Mouse (Mus musculus): ENCODE data around the gene Alg12. TPM values are rescaled to one million over a fixed set of nuclear protein-coding genes. Genes with fewer than 3 reads are reported as not detected.

The Alg12 gene
- polyA plus RNA-seq, 1 experiment from 2014 or later = 13.3 TPM

GRCm38 (mm10) chr15:88856613-88857012, 37.5 kb upstream of the Alg12 start:
- Histone ChIP-seq H3K27me3 (ENCODE audit: control insufficient read depth, insufficient read depth, low read length) (no peaks in the 10 kb centered on the region), H3K9ac (ENCODE audit: low read length) (no peak overlapping the region), H3K36me3 (ENCODE audit: control insufficient read depth, insufficient read depth, low read length) (no peaks in the 10 kb centered on the region), H3K9me3 (ENCODE audit: control insufficient read depth, low read length) (no peaks in the 10 kb centered on the region), H3K27ac (ENCODE audit: low read depth, low read length) (no peak overlapping the region), H3K4me1 (ENCODE audit: control insufficient read depth, insufficient read depth, low read length) (no peaks in the 10 kb centered on the region), H3K4me2 (ENCODE audit: low read depth) (no peak overlapping the region), H3K4me3 (ENCODE audit: low read depth, low read length) (no peak overlapping the region)
- no peak for DNase-seq (ENCODE audit: low spot score)
- ATAC-seq (ENCODE audit: insufficient read depth, low FRiP score, low TSS enrichment) = no peak
- 80% methylated on average over 5 of the region's 5 CpGs for WGBS

GRCm38 (mm10) chr15:88855896-88856417, 36.8 kb upstream of the Alg12 start:
- Histone ChIP-seq H3K9ac (ENCODE audit: low read length) (no peak overlapping the region), H3K27me3 (ENCODE audit: control insufficient read depth, insufficient read depth, low read length) (no peaks in the 10 kb centered on the region), H3K4me2 (ENCODE audit: low read depth) (no peak overlapping the region), H3K36me3 (ENCODE audit: control insufficient read depth, insufficient read depth, low read length) (no peaks in the 10 kb centered on the region), H3K27ac (ENCODE audit: low read depth, low read length) (no peak overlapping the region), H3K9me3 (ENCODE audit: control insufficient read depth, low read length) (no peaks in the 10 kb centered on the region), H3K4me1 (ENCODE audit: control insufficient read depth, insufficient read depth, low read length) (no peaks in the 10 kb centered on the region), H3K4me3 (ENCODE audit: low read depth, low read length) (no peak overlapping the region)
- DNase-seq (ENCODE audit: low spot score) (no peak), ATAC-seq (ENCODE audit: insufficient read depth, low FRiP score, low TSS enrichment) (no peak)
- WGBS = 77% methylated on average over 6 of the region's 6 CpGs

- no peak overlapping the region for H3K4me3 ChIP-seq (ENCODE audit: low read depth, low read length)
- no peaks in the 10 kb centered on the region for H3K36me3 ChIP-seq (ENCODE audit: control insufficient read depth, insufficient read depth, low read length)
- H3K9me3 ChIP-seq (ENCODE audit: control insufficient read depth, low read length) = no peaks in the 10 kb centered on the region
- H3K4me2 ChIP-seq (ENCODE audit: low read depth) = no peak overlapping the region
- no peak for DNase-seq (ENCODE audit: low spot score)
- H3K27ac ChIP-seq (ENCODE audit: low read depth, low read length) = no peak overlapping the region
- H3K4me1 ChIP-seq (ENCODE audit: control insufficient read depth, insufficient read depth, low read length) = no peaks in the 10 kb centered on the region
- no peak for ATAC-seq (ENCODE audit: insufficient read depth, low FRiP score, low TSS enrichment)
- no peak overlapping the region for H3K9ac ChIP-seq (ENCODE audit: low read length)
- WGBS = 76% methylated on average over 14 of the region's 15 CpGs
- no peaks in the 10 kb centered on the region for H3K27me3 ChIP-seq (ENCODE audit: control insufficient read depth, insufficient read depth, low read length)
Observed at GRCm38 (mm10) chr15:88854969-88855830, 36.1 kb upstream of the Alg12 start.

GRCm38 (mm10) chr15:88854119-88854968, 35.2 kb upstream of the Alg12 start:
- no peak for ATAC-seq (ENCODE audit: insufficient read depth, low FRiP score, low TSS enrichment)
- H3K27ac ChIP-seq (ENCODE audit: low read depth, low read length) = no peak overlapping the region
- WGBS = 77% methylated on average over 6 of the region's 6 CpGs

GRCm38 (mm10) chr15:88853106-88853505, 34.0 kb upstream of the Alg12 start:
- Histone ChIP-seq H3K4me2 (ENCODE audit: low read depth) (no peak overlapping the region), H3K9ac (ENCODE audit: low read length) (no peak overlapping the region), H3K27ac (ENCODE audit: low read depth, low read length) (no peak overlapping the region), H3K4me1 (ENCODE audit: control insufficient read depth, insufficient read depth, low read length) (no peaks in the 10 kb centered on the region), H3K27me3 (ENCODE audit: control insufficient read depth, insufficient read depth, low read length) (no peaks in the 10 kb centered on the region), H3K36me3 (ENCODE audit: control insufficient read depth, insufficient read depth, low read length) (no peaks in the 10 kb centered on the region), H3K9me3 (ENCODE audit: control insufficient read depth, low read length) (no peaks in the 10 kb centered on the region), H3K4me3 (ENCODE audit: low read depth, low read length) (no peak overlapping the region)
- WGBS = 90% methylated on average over 9 of the region's 9 CpGs
- DNase-seq (ENCODE audit: low spot score) (no peak), ATAC-seq (ENCODE audit: insufficient read depth, low FRiP score, low TSS enrichment) (no peak)

More at GRCm38 (mm10) chr15:88854119-88854968, 35.2 kb upstream of the Alg12 start:
- no peaks in the 10 kb centered on the region for H3K9me3 ChIP-seq (ENCODE audit: control insufficient read depth, low read length)
- no peaks in the 10 kb centered on the region for H3K36me3 ChIP-seq (ENCODE audit: control insufficient read depth, insufficient read depth, low read length)
- DNase-seq (ENCODE audit: low spot score) = no peak
- no peaks in the 10 kb centered on the region for H3K4me1 ChIP-seq (ENCODE audit: control insufficient read depth, insufficient read depth, low read length)
- H3K9ac ChIP-seq (ENCODE audit: low read length) = no peak overlapping the region
- H3K4me2 ChIP-seq (ENCODE audit: low read depth) = no peak overlapping the region
- no peaks in the 10 kb centered on the region for H3K27me3 ChIP-seq (ENCODE audit: control insufficient read depth, insufficient read depth, low read length)
- no peak overlapping the region for H3K4me3 ChIP-seq (ENCODE audit: low read depth, low read length)

GRCm38 (mm10) chr15:88851507-88852149, 32.5 kb upstream of the Alg12 start:
- Histone ChIP-seq H3K9ac (ENCODE audit: low read length) (no peak overlapping the region), H3K27ac (ENCODE audit: low read depth, low read length) (no peak overlapping the region), H3K4me1 (ENCODE audit: control insufficient read depth, insufficient read depth, low read length) (no peaks in the 10 kb centered on the region), H3K4me3 (ENCODE audit: low read depth, low read length) (no peak overlapping the region), H3K27me3 (ENCODE audit: control insufficient read depth, insufficient read depth, low read length) (no peaks in the 10 kb centered on the region), H3K9me3 (ENCODE audit: control insufficient read depth, low read length) (no peaks in the 10 kb centered on the region), H3K36me3 (ENCODE audit: control insufficient read depth, insufficient read depth, low read length) (no peaks in the 10 kb centered on the region), H3K4me2 (ENCODE audit: low read depth) (no peak overlapping the region)
- DNase-seq (ENCODE audit: low spot score) = no peak
- 82% methylated on average over 10 of the region's 10 CpGs for WGBS
- no peak for ATAC-seq (ENCODE audit: insufficient read depth, low FRiP score, low TSS enrichment)

GRCm38 (mm10) chr15:88851076-88851475, 32.0 kb upstream of the Alg12 start:
- Histone ChIP-seq H3K4me3 (ENCODE audit: low read depth, low read length) (no peak overlapping the region), H3K9me3 (ENCODE audit: control insufficient read depth, low read length) (no peaks in the 10 kb centered on the region), H3K27me3 (ENCODE audit: control insufficient read depth, insufficient read depth, low read length) (no peaks in the 10 kb centered on the region), H3K27ac (ENCODE audit: low read depth, low read length) (no peak overlapping the region), H3K4me1 (ENCODE audit: control insufficient read depth, insufficient read depth, low read length) (no peaks in the 10 kb centered on the region), H3K9ac (ENCODE audit: low read length) (no peak overlapping the region; the same call in 1 of the 2 replicates), H3K36me3 (ENCODE audit: control insufficient read depth, insufficient read depth, low read length) (no peaks in the 10 kb centered on the region), H3K4me2 (ENCODE audit: low read depth) (no peak overlapping the region)
- WGBS = 68% methylated on average over 3 of the region's 3 CpGs
- DNase-seq (ENCODE audit: low spot score) (no peak), ATAC-seq (ENCODE audit: insufficient read depth, low FRiP score, low TSS enrichment) (no peak)

GRCm38 (mm10) chr15:88850146-88850826, 31.2 kb upstream of the Alg12 start:
- no peak for ATAC-seq (ENCODE audit: insufficient read depth, low FRiP score, low TSS enrichment)

More at GRCm38 (mm10) chr15:88850146-88850826, 31.2 kb upstream of the Alg12 start:
- H3K4me2 ChIP-seq (ENCODE audit: low read depth) = no peak overlapping the region
- no peaks in the 10 kb centered on the region for H3K4me1 ChIP-seq (ENCODE audit: control insufficient read depth, insufficient read depth, low read length)
- H3K36me3 ChIP-seq (ENCODE audit: control insufficient read depth, insufficient read depth, low read length) = no peaks in the 10 kb centered on the region
- no peak for DNase-seq (ENCODE audit: low spot score)
- H3K27me3 ChIP-seq (ENCODE audit: control insufficient read depth, insufficient read depth, low read length) = no peaks in the 10 kb centered on the region
- H3K9ac ChIP-seq (ENCODE audit: low read length) = no peak overlapping the region
- no peaks in the 10 kb centered on the region for H3K9me3 ChIP-seq (ENCODE audit: control insufficient read depth, low read length)
- H3K4me3 ChIP-seq (ENCODE audit: low read depth, low read length) = no peak overlapping the region
- no peak overlapping the region for H3K27ac ChIP-seq (ENCODE audit: low read depth, low read length)
- WGBS = 72% methylated on average over 10 of the region's 10 CpGs
